Mouse (Mus musculus): Measurements from ENCODE around the gene Inhbe. TPM values are rescaled to one million over a fixed set of nuclear protein-coding genes. Genes with fewer than 3 reads are reported as not detected.

The Inhbe gene
- polyA plus RNA-seq, 1 experiment from 2014 or later = 0.05 TPM

- Histone ChIP-seq H3K27ac (ENCODE audit: low read depth, low read length) (no peak overlapping the region), H3K27me3 (ENCODE audit: control insufficient read depth, insufficient read depth, low read length) (no peaks in the 10 kb centered on the region), H3K4me2 (ENCODE audit: low read depth, low read length, severe bottlenecking) (no peak overlapping the region; the same call in 1 of the 2 replicates), H3K4me1 (replicated peaks; ENCODE audit: control insufficient read depth, insufficient read depth, low read length) (peaks cover 2% of the 10 kb centered on the region; the same call in 1 of the 2 replicates), H3K4me3 (ENCODE audit: low read depth, low read length) (no peak overlapping the region), H3K9me3 (ENCODE audit: control insufficient read depth, low read length) (no peaks in the 10 kb centered on the region), H3K9ac (ENCODE audit: low read length) (no peak overlapping the region; the same call in 1 of the 2 replicates), H3K36me3 (ENCODE audit: control insufficient read depth, insufficient read depth, low read length) (no peaks in the 10 kb centered on the region)
- DNase-seq (ENCODE audit: low spot score) = no peak
- ATAC-seq (replicated peaks; ENCODE audit: low FRiP score) = no peak
- WGBS = 85% methylated on average over 8 of the region's 8 CpGs
These were observed 3.0 kb downstream of the Inhbe start for GRCm38 (mm10) chr10:127351285-127351595.

DNA sequence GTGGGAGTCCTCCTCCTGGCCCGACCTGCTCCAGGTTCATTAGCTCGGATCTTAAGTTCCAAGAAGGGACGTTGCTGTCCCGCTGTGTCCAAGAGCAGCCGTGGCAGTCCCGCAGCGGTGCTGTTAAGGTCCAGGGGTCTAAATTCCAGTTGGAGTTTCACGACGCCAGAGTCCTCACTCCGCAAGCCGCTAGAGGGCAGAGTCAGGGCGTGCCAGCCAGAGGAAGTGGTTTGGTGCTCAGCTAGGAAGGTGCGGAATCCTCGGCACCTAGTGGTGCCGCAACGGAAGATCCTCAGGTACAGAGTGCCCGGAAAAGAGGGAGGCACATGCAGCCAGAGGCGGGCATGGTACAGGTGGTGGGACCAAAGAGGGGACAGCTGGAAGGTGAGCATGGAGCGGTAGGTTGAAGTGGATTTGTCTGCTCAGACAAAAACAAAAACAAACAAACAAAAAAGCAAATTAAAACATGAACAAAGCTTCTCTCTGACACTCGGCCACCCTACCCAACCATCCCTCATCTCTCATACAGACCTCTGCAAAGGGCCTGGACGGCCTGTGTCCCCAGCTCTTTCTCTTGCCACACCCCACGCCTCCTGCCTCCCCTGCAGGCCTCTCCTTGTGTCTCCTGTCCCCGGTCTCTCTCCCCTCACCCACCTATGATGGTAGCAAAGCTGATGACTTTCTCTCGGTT, 3.5 kb downstream of the Inhbe start:
- Histone ChIP-seq H3K36me3 (ENCODE audit: control insufficient read depth, insufficient read depth, low read length) (no peaks in the 10 kb centered on the region), H3K4me3 (ENCODE audit: low read depth, low read length) (peak overlapping the region; percentile 18), H3K4me1 (replicated peaks; ENCODE audit: control insufficient read depth, insufficient read depth, low read length) (peaks cover 2% of the 10 kb centered on the region; the same call in 1 of the 2 replicates), H3K27ac (ENCODE audit: low read depth, low read length) (no peak overlapping the region), H3K9ac (ENCODE audit: low read length) (peak overlapping the region; percentile 41), H3K9me3 (ENCODE audit: control insufficient read depth, low read length) (no peaks in the 10 kb centered on the region), H3K4me2 (ENCODE audit: low read depth, low read length, severe bottlenecking) (peak overlapping the region; percentile 46; the same call in 1 of the 2 replicates), H3K27me3 (ENCODE audit: control insufficient read depth, insufficient read depth, low read length) (no peaks in the 10 kb centered on the region)
- 16% methylated on average over 24 of the region's 24 CpGs for WGBS
- DNase-seq (ENCODE audit: low spot score) (peak; percentile 88), ATAC-seq (replicated peaks; ENCODE audit: low FRiP score) (peak; percentile 80)

DNA sequence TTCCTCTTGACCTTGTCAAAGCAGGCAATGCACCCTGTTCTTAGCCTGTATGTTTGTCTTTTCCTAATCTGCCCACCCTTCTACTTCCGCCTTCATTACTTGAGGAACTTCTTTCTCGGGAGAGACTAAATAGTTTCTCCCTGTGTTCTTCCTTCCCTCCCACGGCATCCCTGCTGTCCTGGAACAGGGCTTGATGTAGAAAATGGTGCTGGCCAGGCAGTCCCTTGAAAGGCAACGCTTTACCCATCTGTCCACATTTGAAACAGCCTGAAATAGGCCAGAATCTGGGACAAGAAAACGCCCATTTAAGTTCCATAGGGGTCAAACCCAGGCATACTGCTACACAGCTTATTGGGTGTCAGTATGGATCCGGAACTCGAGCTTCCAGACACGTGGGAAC, 4.4 kb downstream of the Inhbe start:
- H3K9ac ChIP-seq (ENCODE audit: low read length) = no peak overlapping the region
- WGBS = 79% methylated on average over 8 of the region's 8 CpGs
- H3K27me3 ChIP-seq (ENCODE audit: control insufficient read depth, insufficient read depth, low read length) = no peaks in the 10 kb centered on the region
- peaks cover 2% of the 10 kb centered on the region; the same call in 1 of the 2 replicates for H3K4me1 ChIP-seq (replicated peaks; ENCODE audit: control insufficient read depth, insufficient read depth, low read length)
- H3K4me3 ChIP-seq (ENCODE audit: low read depth, low read length) = no peak overlapping the region
- no peaks in the 10 kb centered on the region for H3K9me3 ChIP-seq (ENCODE audit: control insufficient read depth, low read length)
- DNase-seq (ENCODE audit: low spot score) (no peak), ATAC-seq (replicated peaks; ENCODE audit: low FRiP score) (0 out of 2 replicates have a peak, but pooled peaks have one; percentile 11)
- H3K4me2 ChIP-seq (ENCODE audit: low read depth, low read length, severe bottlenecking) = no peak overlapping the region
- no peak overlapping the region for H3K27ac ChIP-seq (ENCODE audit: low read depth, low read length)
- H3K36me3 ChIP-seq (ENCODE audit: control insufficient read depth, insufficient read depth, low read length) = no peaks in the 10 kb centered on the region

- Histone ChIP-seq H3K9me3 (ENCODE audit: control insufficient read depth, low read length) (no peaks in the 10 kb centered on the region), H3K27ac (ENCODE audit: low read depth, low read length) (no peak overlapping the region), H3K4me2 (ENCODE audit: low read depth, low read length, severe bottlenecking) (no peak overlapping the region), H3K27me3 (ENCODE audit: control insufficient read depth, insufficient read depth, low read length) (no peaks in the 10 kb centered on the region), H3K4me3 (ENCODE audit: low read depth, low read length) (no peak overlapping the region), H3K4me1 (replicated peaks; ENCODE audit: control insufficient read depth, insufficient read depth, low read length) (peaks cover 2% of the 10 kb centered on the region; the same call in 1 of the 2 replicates), H3K36me3 (ENCODE audit: control insufficient read depth, insufficient read depth, low read length) (no peaks in the 10 kb centered on the region), H3K9ac (ENCODE audit: low read length) (no peak overlapping the region)
- DNase-seq (ENCODE audit: low spot score) = no peak
- 72% methylated on average over 4 of the region's 4 CpGs for WGBS
- no peak for ATAC-seq (replicated peaks; ENCODE audit: low FRiP score)
These were observed 5.3 kb downstream of the Inhbe start for GRCm38 (mm10) chr10:127348957-127349356.

DNA sequence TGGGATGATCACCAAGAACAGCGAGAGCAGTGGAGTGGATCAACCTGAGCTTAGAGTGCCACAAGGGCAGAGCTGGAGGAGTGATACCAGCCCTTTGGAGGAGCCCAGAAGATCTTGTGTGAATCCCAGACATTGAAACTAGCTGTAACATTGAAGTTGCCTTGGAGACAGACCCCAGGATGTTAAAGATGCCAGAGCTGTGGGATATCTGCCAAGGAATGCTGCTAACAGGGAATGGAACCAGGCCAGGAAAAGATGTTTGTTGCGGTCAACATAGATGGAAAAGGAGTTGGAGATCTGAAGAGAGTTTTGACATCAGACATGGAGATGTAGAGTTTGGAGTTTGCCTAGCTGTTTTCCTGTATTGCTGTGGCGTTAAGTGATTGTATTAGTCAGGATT, 8.0 kb downstream of the Inhbe start:
- no peak for ATAC-seq (replicated peaks; ENCODE audit: low FRiP score)
- peaks cover 6% of the 10 kb centered on the region; the same call in 1 of the 2 replicates for H3K4me1 ChIP-seq (replicated peaks; ENCODE audit: control insufficient read depth, insufficient read depth, low read length)
- no peak overlapping the region for H3K27ac ChIP-seq (ENCODE audit: low read depth, low read length)
- DNase-seq (ENCODE audit: low spot score) = no peak
- no peak overlapping the region for H3K9ac ChIP-seq (ENCODE audit: low read length)
- no peaks in the 10 kb centered on the region for H3K36me3 ChIP-seq (ENCODE audit: control insufficient read depth, insufficient read depth, low read length)
- no peak overlapping the region for H3K4me2 ChIP-seq (ENCODE audit: low read depth, low read length, severe bottlenecking)
- H3K4me3 ChIP-seq (ENCODE audit: low read depth, low read length) = no peak overlapping the region
- no peaks in the 10 kb centered on the region for H3K9me3 ChIP-seq (ENCODE audit: control insufficient read depth, low read length)
- 83% methylated on average over 3 of the region's 3 CpGs for WGBS
- peaks cover 3% of the 10 kb centered on the region; the same call in 1 of the 2 replicates for H3K27me3 ChIP-seq (ENCODE audit: control insufficient read depth, insufficient read depth, low read length)

DNA sequence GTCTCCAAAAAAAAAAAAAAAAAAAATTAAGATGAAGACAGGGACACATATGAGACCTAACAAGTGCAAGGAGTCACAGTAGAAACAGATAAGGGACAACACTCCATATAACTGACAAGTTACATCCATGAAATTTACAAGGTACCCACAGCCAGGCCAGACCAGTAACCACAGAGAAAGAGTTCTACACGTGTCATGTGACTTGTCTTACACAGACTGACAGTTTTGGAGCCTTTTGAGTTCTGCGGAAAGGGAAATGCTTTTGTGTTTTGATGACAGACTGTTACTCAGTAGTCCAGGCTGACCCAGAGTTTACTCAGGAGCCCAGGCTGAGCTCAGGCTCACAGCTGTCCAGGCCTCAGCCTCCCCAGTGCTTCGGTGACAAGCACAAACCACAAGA, 11.2 kb downstream of the Inhbe start:
- ATAC-seq (replicated peaks; ENCODE audit: low FRiP score) (no peak), DNase-seq (ENCODE audit: low spot score) (peak; percentile 46)
- no peaks in the 10 kb centered on the region for H3K9me3 ChIP-seq (ENCODE audit: control insufficient read depth, low read length)
- H3K36me3 ChIP-seq (ENCODE audit: control insufficient read depth, insufficient read depth, low read length) = no peaks in the 10 kb centered on the region
- WGBS = 82% methylated on average over 3 of the region's 3 CpGs
- no peak overlapping the region for H3K27ac ChIP-seq (ENCODE audit: low read depth, low read length)
- H3K4me2 ChIP-seq (ENCODE audit: low read depth, low read length, severe bottlenecking) = no peak overlapping the region
- peaks cover 8% of the 10 kb centered on the region; the same call in 1 of the 2 replicates for H3K4me1 ChIP-seq (replicated peaks; ENCODE audit: control insufficient read depth, insufficient read depth, low read length)
- H3K4me3 ChIP-seq (ENCODE audit: low read depth, low read length) = no peak overlapping the region
- H3K9ac ChIP-seq (ENCODE audit: low read length) = no peak overlapping the region
- peaks cover 3% of the 10 kb centered on the region; the same call in 1 of the 2 replicates for H3K27me3 ChIP-seq (ENCODE audit: control insufficient read depth, insufficient read depth, low read length)

DNA sequence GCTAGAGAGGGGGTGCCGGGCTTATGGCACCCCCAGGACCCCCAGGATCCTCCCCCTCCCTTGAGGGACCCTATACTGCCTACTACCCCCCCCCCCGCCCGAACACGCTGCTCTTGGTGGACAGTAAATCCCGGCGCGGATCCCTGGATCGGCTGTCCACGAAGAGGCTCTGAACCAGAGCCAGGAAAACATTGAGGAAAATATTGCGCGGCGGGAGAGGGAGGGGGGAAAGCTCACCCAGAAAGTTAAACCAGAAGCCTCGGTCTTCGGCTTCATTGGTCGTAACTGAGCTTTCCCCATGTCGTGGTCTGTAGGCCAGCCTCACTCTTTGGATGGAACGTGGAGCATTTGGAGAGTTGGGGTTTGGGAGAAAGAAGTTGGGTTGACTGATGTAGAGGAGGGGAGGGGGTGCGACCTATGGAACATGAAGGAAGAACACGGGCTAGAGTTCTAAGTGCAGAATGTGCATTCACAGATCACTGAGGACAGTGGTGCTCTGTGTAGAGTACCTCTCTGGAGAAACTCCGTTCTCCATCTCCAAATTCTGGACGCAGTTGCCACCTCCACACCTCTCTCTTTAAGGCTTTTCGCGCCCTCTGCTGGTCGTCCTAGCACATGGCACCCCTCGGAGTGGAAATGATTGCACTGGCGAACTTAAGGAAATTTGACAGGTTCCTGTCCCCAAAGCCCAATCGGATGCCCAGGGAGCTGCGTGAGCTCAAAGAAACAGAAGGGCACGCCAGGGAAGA, 12.1 kb downstream of the Inhbe start, which contains the start of gene Gli1:
Gene Gli1 (minus strand): TSS at position 84 of the 749 bp plus-strand sequence.
- Histone ChIP-seq H3K9me3 (ENCODE audit: control insufficient read depth, low read length) (no peaks in the 10 kb centered on the region), H3K4me1 (replicated peaks; ENCODE audit: control insufficient read depth, insufficient read depth, low read length) (peaks cover 8% of the 10 kb centered on the region; the same call in 1 of the 2 replicates), H3K36me3 (ENCODE audit: control insufficient read depth, insufficient read depth, low read length) (no peaks in the 10 kb centered on the region), H3K4me2 (ENCODE audit: low read depth, low read length, severe bottlenecking) (peak within 1 kb of the TSS; percentile 77), H3K27ac (ENCODE audit: low read depth, low read length) (peak within 1 kb of the TSS; percentile 62), H3K4me3 (ENCODE audit: low read depth, low read length) (peak within 1 kb of the TSS; percentile 34), H3K9ac (ENCODE audit: low read length) (peak within 1 kb of the TSS; percentile 43), H3K27me3 (ENCODE audit: control insufficient read depth, insufficient read depth, low read length) (peaks cover 3% of the 10 kb centered on the region; the same call in 1 of the 2 replicates)
- under 1% methylated on average over 29 of the region's 29 CpGs for WGBS
- DNase-seq (ENCODE audit: low spot score) (peak; percentile 92), ATAC-seq (replicated peaks; ENCODE audit: low FRiP score) (peak; percentile 63)

GRCm38 (mm10) chr10:127341360-127341690, 12.9 kb downstream of the Inhbe start:
- WGBS = 2% methylated on average over 9 of the region's 11 CpGs
- Histone ChIP-seq H3K4me2 (ENCODE audit: low read depth, low read length, severe bottlenecking) (peak overlapping the region; percentile 77), H3K27me3 (ENCODE audit: control insufficient read depth, insufficient read depth, low read length) (peaks cover 3% of the 10 kb centered on the region; the same call in 1 of the 2 replicates), H3K27ac (ENCODE audit: low read depth, low read length) (peak overlapping the region; percentile 62), H3K9me3 (ENCODE audit: control insufficient read depth, low read length) (no peaks in the 10 kb centered on the region), H3K4me3 (ENCODE audit: low read depth, low read length) (peak overlapping the region; percentile 34), H3K9ac (ENCODE audit: low read length) (peak overlapping the region; percentile 43), H3K36me3 (ENCODE audit: control insufficient read depth, insufficient read depth, low read length) (no peaks in the 10 kb centered on the region), H3K4me1 (replicated peaks; ENCODE audit: control insufficient read depth, insufficient read depth, low read length) (peaks cover 8% of the 10 kb centered on the region; the same call in 1 of the 2 replicates)
- ATAC-seq (replicated peaks; ENCODE audit: low FRiP score) = peak; percentile 34; the same call in 1 of the 2 replicates
- DNase-seq (ENCODE audit: low spot score) = peak; percentile 79

Measured in forebrain, embryonic 11.5 days (tissue).